Mouse (Mus musculus) E14TG2a.4 (cell line): ENCODE data around the gene Lmo7.

ENCODE experiments used
- H3K27me3 ChIP-seq: 2 replicates; pipeline ENCODE4 v1.6.1; 2014; ENCODE audit warnings: low read length, control low read depth; ENCODE audit not compliant: insufficient read depth
- H3K36me3 ChIP-seq: 2 replicates; pipeline ENCODE4 v1.6.1; 2014; ENCODE audit warnings: low read length, control low read depth; ENCODE audit not compliant: insufficient read depth
- H3K4me1 ChIP-seq: replicated peaks from 2 replicates; pipeline ENCODE4 v1.6.1; 2014; ENCODE audit warnings: low read depth, low read length, control low read depth
- H3K4me3 ChIP-seq: replicated peaks from 2 replicates; pipeline ENCODE4 v1.5.1; 2014; ENCODE audit warnings: mild to moderate bottlenecking, low read length
- H3K9me3 ChIP-seq: 2 replicates; pipeline ENCODE4 v1.6.1; 2014; ENCODE audit warnings: low read length, control low read depth
- CTCF ChIP-seq: conservative IDR thresholded peaks from 2 replicates; pipeline ENCODE4 v1.5.1; 2014; ENCODE audit warnings: low read length
- NANOG ChIP-seq: IDR thresholded peaks from 2 replicates; pipeline ENCODE4 v1.6.1; 2014; ENCODE audit warnings: borderline replicate concordance, low read length, mixed read lengths
- POU5F1 ChIP-seq: IDR thresholded peaks from 2 replicates; pipeline ENCODE4 v1.6.1; 2014; ENCODE audit warnings: low read length, borderline replicate concordance

Gene Lmo7

GRCm38 (mm10) chr14:101834109-101834508, 104.4 kb downstream of the Lmo7 start:
- no peaks in the 10 kb centered on the region for H3K4me1 ChIP-seq
- H3K27me3 ChIP-seq: no peaks in the 10 kb centered on the region
- TF ChIP-seq POU5F1: no peak
- TF ChIP-seq CTCF: no peak
- no peak for TF ChIP-seq NANOG
- no peaks in the 10 kb centered on the region for H3K9me3 ChIP-seq
- H3K36me3 ChIP-seq: no peaks in the 10 kb centered on the region
- no peak overlapping the region for H3K4me3 ChIP-seq

GRCm38 (mm10) chr14:101836401-101836800, 106.6 kb downstream of the Lmo7 start:
- Histone ChIP-seq H3K36me3 (no peaks in the 10 kb centered on the region), H3K4me3 (no peak overlapping the region), H3K4me1 (no peaks in the 10 kb centered on the region), H3K9me3 (no peaks in the 10 kb centered on the region), H3K27me3 (no peaks in the 10 kb centered on the region)
- TF ChIP-seq NANOG (no peak), POU5F1 (no peak), CTCF (no peak)

- no peaks in the 10 kb centered on the region for H3K27me3 ChIP-seq
Measured at GRCm38 (mm10) chr14:101837176-101837575, 107.4 kb downstream of the Lmo7 start.

GRCm38 (mm10) chr14:101838231-101838839, 108.6 kb downstream of the Lmo7 start:
- Histone ChIP-seq H3K9me3 (no peaks in the 10 kb centered on the region), H3K4me1 (no peaks in the 10 kb centered on the region), H3K4me3 (no peak overlapping the region), H3K27me3 (no peaks in the 10 kb centered on the region), H3K36me3 (no peaks in the 10 kb centered on the region)
- TF ChIP-seq POU5F1 (no peak), NANOG (no peak), CTCF (no peak)

More at GRCm38 (mm10) chr14:101837176-101837575, 107.4 kb downstream of the Lmo7 start:
- Histone ChIP-seq H3K4me3 (no peak overlapping the region), H3K9me3 (no peaks in the 10 kb centered on the region), H3K4me1 (no peaks in the 10 kb centered on the region), H3K36me3 (no peaks in the 10 kb centered on the region)
- TF ChIP-seq NANOG: no peak
- no peak for TF ChIP-seq CTCF
- TF ChIP-seq POU5F1: no peak

GRCm38 (mm10) chr14:101839771-101840731, 110.3 kb downstream of the Lmo7 start:
- no peak overlapping the region for H3K4me3 ChIP-seq
- no peaks in the 10 kb centered on the region for H3K36me3 ChIP-seq
- TF ChIP-seq POU5F1 (no peak), NANOG (no peak), CTCF (no peak)
- H3K27me3 ChIP-seq: no peaks in the 10 kb centered on the region
- H3K4me1 ChIP-seq: no peaks in the 10 kb centered on the region
- no peaks in the 10 kb centered on the region for H3K9me3 ChIP-seq

GRCm38 (mm10) chr14:101841271-101841670, 111.5 kb downstream of the Lmo7 start:
- TF ChIP-seq POU5F1 (no peak), NANOG (no peak)
- Histone ChIP-seq H3K4me3 (no peak overlapping the region), H3K9me3 (no peaks in the 10 kb centered on the region), H3K27me3 (no peaks in the 10 kb centered on the region), H3K36me3 (no peaks in the 10 kb centered on the region), H3K4me1 (no peaks in the 10 kb centered on the region)

GRCm38 (mm10) chr14:101842521-101842920, 112.8 kb downstream of the Lmo7 start:
- TF ChIP-seq POU5F1: no peak
- TF ChIP-seq NANOG: no peak
- no peak for TF ChIP-seq CTCF
- Histone ChIP-seq H3K36me3 (no peaks in the 10 kb centered on the region), H3K27me3 (no peaks in the 10 kb centered on the region), H3K4me3 (no peak overlapping the region), H3K4me1 (no peaks in the 10 kb centered on the region), H3K9me3 (no peaks in the 10 kb centered on the region)

- Histone ChIP-seq H3K36me3 (no peaks in the 10 kb centered on the region), H3K4me1 (no peaks in the 10 kb centered on the region), H3K27me3 (no peaks in the 10 kb centered on the region), H3K4me3 (no peak overlapping the region), H3K9me3 (no peaks in the 10 kb centered on the region)
- TF ChIP-seq CTCF: no peak
- TF ChIP-seq NANOG: no peak
- TF ChIP-seq POU5F1: no peak
Measured at GRCm38 (mm10) chr14:101843443-101843842, 113.7 kb downstream of the Lmo7 start.
